Mouse (Mus musculus): ENCODE data around the gene Lsp1. TPM values are rescaled to one million over a fixed set of nuclear protein-coding genes. Genes with fewer than 3 reads are reported as not detected.

Lsp1 gene
- total RNA-seq (2015) (45.9 and 75.5 TPM in 2 replicates), total RNA-seq (2017) (65.5 and 67.5 TPM in 2 replicates)

GRCm38 (mm10) chr7:142460636-142461077 is at the start of gene Lsp1:
Gene Lsp1, plus strand, starts transcription at chr7:142460809.
- peak; percentile 40 for ATAC-seq (replicated peaks; ENCODE audit: poor library complexity)

GRCm38 (mm10) chr7:142413285-142413684 is 47.3 kb upstream of the Lsp1 start:
- ATAC-seq (replicated peaks; ENCODE audit: poor library complexity), result peak; percentile 50; the same call in 1 of the 2 replicates

DNA sequence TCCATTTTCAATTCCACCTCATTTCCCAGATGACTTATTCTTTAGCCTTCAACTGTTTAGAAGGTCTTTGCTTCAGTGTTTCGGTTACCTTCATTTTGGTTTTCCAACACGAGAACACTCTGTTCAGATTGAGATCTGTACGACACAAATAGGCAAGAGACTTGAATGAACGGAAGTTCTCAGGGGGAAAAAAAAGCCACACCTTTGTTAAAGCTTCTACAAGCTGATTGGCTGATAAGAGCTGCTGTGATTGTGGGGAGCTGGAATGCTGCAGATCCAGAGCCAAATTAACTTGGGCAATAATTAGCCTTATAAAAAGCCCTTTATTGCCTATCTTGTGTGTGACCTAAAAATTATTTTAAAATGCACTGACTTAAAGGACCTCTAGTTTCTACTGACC is 45.3 kb upstream of the Lsp1 start:
- no peak for ATAC-seq (replicated peaks; ENCODE audit: poor library complexity)

- no peak for ATAC-seq (replicated peaks; ENCODE audit: poor library complexity)
These were observed 44.4 kb upstream of the Lsp1 start for GRCm38 (mm10) chr7:142416225-142416624.

GRCm38 (mm10) chr7:142418027-142418426 is 42.6 kb upstream of the Lsp1 start:
- ATAC-seq (replicated peaks; ENCODE audit: poor library complexity), result no peak

- ATAC-seq (replicated peaks; ENCODE audit: poor library complexity), result 0 out of 2 replicates have a peak, but pooled peaks have one; percentile 3
These were observed 41.9 kb upstream of the Lsp1 start for GRCm38 (mm10) chr7:142418679-142419078.

DNA sequence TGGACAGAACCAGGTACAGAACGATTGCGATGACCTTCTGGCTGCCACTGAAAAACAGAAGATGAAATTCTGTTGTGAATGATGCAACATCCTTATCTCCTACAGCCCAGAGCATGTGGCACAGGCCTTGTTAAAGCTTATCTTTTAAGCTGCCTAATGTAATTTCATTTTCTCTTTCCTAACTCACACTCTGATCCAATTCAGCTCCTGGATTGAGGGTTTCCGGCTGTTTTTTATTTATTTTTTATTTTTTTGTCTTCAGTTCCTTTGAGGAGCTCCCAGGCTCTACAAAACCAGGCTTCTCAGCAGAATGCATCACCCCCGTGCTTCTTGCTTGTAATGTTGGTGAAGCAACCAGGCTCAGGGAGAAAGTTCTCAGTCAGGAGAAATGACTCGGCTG is 40.7 kb upstream of the Lsp1 start:
- peak; percentile 84 for ATAC-seq (replicated peaks; ENCODE audit: poor library complexity)

DNA sequence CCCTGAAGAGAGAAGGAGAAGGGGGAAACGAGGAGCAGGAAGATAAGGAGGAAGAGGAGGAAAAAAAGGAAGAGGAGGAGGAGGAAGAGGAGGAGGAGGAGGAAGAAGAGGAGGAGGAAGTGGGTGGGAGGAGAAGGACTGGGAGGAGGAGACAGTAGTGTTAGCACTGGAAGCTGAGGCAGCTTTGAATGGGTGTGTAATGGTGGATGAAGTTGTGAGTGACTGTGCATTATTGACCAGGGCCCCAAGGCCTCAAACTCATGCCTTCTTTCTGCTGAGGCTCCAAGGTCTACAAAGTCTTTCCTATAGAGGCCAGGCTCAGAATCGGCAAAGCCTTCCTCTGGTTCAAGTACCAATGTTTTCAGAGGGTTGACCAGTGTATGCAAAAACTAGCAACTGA is 38.8 kb upstream of the Lsp1 start:
- no peak for ATAC-seq (replicated peaks; ENCODE audit: poor library complexity)

DNA sequence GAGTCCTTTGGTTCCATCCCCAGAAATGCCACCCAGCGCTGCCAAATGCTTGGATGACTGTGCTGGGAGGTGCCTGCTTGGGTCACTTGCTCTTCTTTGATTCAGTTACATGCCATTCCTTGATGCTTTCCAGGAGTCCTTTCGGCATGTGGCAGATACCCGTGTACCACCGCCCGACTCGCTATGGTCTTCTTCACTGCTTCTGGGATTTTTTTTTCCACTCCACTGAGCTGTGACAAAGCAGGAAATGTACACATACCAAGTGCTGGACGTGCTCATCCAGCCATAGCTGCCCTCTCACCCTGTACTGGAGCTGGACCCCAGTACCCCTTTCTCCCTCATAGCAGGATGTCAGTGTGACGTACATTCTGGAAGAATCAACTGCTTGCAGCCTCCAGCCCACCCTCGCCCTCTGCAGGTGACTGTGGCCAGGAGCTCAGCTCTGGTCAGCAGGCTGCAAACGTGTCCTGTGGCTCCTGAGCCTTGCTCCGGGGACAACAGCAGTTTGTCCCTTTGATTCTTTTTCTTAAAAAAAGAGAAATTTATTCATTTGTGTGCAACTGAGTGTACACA is 34.9 kb upstream of the Lsp1 start:
- ATAC-seq (replicated peaks; ENCODE audit: poor library complexity), result no peak

DNA sequence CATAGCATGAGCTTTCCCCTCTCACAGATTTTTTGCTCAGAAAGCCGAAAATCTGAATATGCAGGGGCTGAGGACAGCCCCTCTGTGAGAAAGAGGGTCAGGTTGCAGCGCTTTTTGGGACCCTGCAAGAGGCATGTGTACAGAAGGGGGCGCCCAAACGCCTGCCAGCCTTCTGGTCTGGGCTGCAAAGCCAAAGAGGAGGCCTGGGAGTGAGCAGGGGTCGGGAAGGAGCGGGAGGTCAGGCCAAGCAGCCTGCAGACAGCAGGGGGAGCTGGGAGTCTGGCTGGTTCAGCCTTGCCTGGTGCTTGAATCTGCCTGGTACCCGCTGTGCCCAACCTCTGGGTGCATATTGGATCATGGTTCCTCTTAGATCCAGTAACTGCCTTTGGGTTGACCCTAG is 32.4 kb upstream of the Lsp1 start:
- ATAC-seq (replicated peaks; ENCODE audit: poor library complexity), result peak; percentile 78

DNA sequence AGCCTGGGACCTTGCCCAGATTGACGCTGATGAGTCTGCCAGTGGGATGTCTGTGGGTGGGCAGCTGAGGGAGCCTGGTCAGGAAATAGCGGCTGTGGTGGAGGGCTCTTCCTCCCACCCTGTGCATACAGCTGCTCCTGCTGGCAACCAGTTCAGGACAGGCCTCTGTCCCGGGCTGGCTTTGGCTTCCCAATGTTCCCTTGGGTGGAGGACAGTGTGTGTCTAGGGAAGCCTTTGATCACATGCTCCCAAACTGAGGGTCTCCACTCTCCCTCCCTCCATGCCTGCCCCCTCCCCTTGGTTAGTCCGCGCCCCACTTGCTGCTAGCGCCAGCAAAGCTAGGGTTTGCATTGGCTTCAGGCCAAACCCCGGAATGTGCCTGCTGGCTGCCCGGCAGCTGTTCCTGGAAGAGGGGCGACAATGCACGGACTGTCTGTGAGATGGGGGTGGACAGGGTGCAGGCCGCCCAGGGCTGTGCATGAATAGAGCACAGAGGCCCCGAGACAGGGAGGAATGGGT is 30.4 kb upstream of the Lsp1 start:
- no peak for ATAC-seq (replicated peaks; ENCODE audit: poor library complexity)

DNA sequence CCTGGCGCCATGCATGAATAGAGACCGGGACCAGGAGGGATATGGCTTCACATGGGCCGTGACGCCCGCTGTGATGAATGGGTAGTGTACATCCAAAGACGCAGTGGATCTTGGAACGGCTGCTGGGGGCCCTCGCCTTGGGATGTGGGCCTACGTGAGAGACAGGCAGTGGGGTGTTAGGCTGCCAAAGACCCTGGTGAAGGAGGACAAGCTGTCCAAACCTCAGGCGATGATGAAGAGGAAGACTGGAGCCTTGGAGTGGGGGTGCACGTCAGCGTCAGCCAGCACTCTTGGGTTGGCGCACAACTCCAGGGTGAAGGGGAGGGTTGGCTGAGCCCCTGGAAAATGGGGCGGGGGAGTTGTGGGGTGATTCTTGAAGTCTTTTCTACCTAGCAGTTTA is 29.5 kb upstream of the Lsp1 start:
- no peak for ATAC-seq (replicated peaks; ENCODE audit: poor library complexity)

GRCm38 (mm10) chr7:142433623-142434022 is 27.0 kb upstream of the Lsp1 start:
- no peak for ATAC-seq (replicated peaks; ENCODE audit: poor library complexity)

GRCm38 (mm10) chr7:142434137-142434865 is 26.3 kb upstream of the Lsp1 start, which contains the start of gene Syt8:
Gene Syt8, plus strand, starts transcription at chr7:142434850.
- no peak for ATAC-seq (replicated peaks; ENCODE audit: poor library complexity)

GRCm38 (mm10) chr7:142435524-142435923 is 25.1 kb upstream of the Lsp1 start:
- peak; percentile 77 for ATAC-seq (replicated peaks; ENCODE audit: poor library complexity)

DNA sequence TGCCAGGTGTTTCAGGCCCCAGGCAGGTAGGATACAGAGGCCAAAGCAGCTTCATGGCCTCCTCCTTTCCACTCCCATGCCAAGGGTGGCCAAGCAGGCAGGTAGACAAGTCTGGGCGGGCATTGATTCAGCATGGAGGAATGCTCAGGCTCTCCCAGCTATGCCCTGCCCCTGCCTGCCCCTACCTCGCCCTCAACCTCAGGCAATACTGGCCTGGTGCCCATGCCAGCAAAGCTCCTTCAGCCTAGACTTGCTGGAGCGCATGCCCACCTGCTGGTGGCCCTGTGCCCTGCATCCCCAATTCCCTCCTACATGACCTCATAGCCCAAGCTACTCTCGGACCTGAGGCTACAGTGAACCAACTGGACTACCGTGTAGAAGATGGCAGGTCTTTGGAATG is 23.3 kb upstream of the Lsp1 start:
- peak; percentile 69 for ATAC-seq (replicated peaks; ENCODE audit: poor library complexity)

DNA sequence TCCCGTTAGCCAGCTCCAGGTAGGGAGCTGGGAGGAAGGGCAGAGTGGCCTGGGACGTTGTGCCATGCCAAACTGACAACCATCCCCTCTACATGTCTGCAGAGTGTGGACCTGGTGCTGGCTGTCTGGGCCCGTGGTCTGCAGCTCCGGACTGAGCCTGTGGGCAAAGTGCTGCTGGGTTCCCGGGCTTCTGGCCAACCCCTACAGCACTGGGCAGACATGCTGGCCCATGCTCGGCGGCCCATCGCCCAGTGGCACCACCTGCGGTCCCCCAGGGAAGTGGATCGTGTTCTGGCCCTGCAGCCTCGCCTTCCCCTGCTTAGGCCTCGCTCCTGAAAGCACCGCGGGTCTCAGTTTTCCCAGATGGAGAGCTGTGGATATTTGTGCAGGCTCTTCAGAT is 20.6 kb upstream of the Lsp1 start:
- ATAC-seq (replicated peaks; ENCODE audit: poor library complexity), result no peak

DNA sequence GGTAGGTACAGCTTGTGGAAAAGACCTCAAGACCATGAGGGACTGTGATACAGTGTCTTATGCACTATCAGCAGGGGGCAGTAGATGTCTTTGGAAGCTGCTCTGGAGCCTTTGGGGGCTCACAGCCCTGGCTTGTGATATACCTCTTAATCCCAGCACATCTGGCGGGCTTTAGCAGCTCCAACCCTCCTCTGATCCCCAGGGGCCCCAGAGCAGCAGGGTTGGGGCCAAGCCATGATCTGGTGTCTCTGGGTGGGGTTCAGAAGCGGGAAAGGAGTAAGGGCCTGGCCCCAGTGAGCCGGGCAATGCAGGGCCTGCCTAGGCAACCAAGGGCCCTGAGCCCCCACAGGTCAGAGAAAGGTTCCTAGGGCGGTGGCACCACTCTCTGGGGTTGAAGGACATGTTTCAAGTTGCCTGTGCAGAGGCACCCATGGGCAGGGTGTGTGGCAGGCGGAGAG is 19.9 kb upstream of the Lsp1 start:
- peak; percentile 40 for ATAC-seq (replicated peaks; ENCODE audit: poor library complexity)

DNA sequence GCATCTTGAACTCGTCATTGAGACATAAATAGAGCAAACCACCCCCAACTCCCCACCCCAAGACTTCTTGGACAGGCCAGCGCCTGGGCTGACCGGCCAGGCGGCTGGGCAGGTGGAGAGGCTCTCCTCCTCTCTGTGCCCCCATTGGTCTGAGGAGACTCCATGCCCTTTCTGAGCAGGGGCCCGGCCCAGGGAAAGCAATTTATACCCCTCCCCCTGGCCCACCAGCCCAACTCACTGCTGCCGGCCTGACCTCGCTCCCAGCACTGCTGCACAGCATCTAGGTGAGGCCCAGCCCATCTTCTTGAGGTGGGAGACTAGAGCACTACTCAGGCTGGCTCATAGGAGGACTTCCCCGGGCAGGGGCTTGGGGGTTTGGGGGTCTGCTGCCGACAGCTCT is 19.0 kb upstream of the Lsp1 start, which contains the start of gene Tnni2:
Gene Tnni2 (plus strand): TSS at position 224 of the 400 bp plus-strand sequence.
- no peak for ATAC-seq (replicated peaks; ENCODE audit: poor library complexity)

- peak; percentile 78 for ATAC-seq (replicated peaks; ENCODE audit: poor library complexity)
These were observed 18.3 kb upstream of the Lsp1 start for GRCm38 (mm10) chr7:142442081-142442907.

- ATAC-seq (replicated peaks; ENCODE audit: poor library complexity), result no peak
These were observed 17.6 kb upstream of the Lsp1 start for GRCm38 (mm10) chr7:142442908-142443420.
